Mouse (Mus musculus) kidney, embryonic 14.5 days (tissue): ENCODE measurements around the gene Fen1. TPM values are rescaled to one million over a fixed set of nuclear protein-coding genes. Genes with fewer than 3 reads are reported as not detected.
"Not testable (repeated sequence)": the region's sequence is repeated elsewhere in the genome, so short reads cannot be mapped to it uniquely, and the experiment has no call there.

Experiments used
- ATAC-seq: fragments of 200-750 bp; cut with Nextera tagmentation; 2 replicates; pipeline ENCODE4 v1.8.0; 2017; ENCODE audit warnings: moderate number of reproducible peaks, mild to moderate bottlenecking, moderate TSS enrichment, moderate library complexity; ENCODE audit not compliant: low FRiP score, low TSS enrichment
- H3K27ac ChIP-seq: fragments of 300-500 bp; sonication (generic); 2 replicates; pipeline ENCODE4 v1.5.1; 2014; ENCODE audit warnings: low read depth, mild to moderate bottlenecking, low read length, moderate library complexity, mixed read lengths
- H3K27me3 ChIP-seq: fragments of 300-500 bp; sonication (generic); 2 replicates; pipeline ENCODE4 v1.6.1; 2014; ENCODE audit warnings: mild to moderate bottlenecking, low read length; ENCODE audit not compliant: control insufficient read depth, insufficient read depth
- H3K36me3 ChIP-seq: fragments of 300-500 bp; sonication (generic); 2 replicates; pipeline ENCODE4 v1.6.1; 2014; ENCODE audit warnings: low read length, mixed read lengths; ENCODE audit not compliant: control insufficient read depth, insufficient read depth
- H3K4me1 ChIP-seq: fragments of 300-500 bp; sonication (generic); 2 replicates; pipeline ENCODE4 v1.6.1; 2014; ENCODE audit warnings: low read length, mixed read lengths; ENCODE audit not compliant: control insufficient read depth, insufficient read depth
- H3K4me2 ChIP-seq: fragments of 300-500 bp; sonication (generic); replicated peaks from 2 replicates; pipeline ENCODE4 v1.6.1; 2014; ENCODE audit warnings: low read depth, mild to moderate bottlenecking, low read length
- H3K4me3 ChIP-seq: fragments of 300-500 bp; sonication (generic); 2 replicates; pipeline ENCODE4 v1.5.1; 2014; ENCODE audit warnings: mild to moderate bottlenecking, low read length
- H3K9ac ChIP-seq: fragments of 300-500 bp; sonication (generic); 2 replicates; pipeline ENCODE4 v1.6.1; 2014; ENCODE audit warnings: low read depth, mild to moderate bottlenecking, low read length, moderate library complexity
- H3K9me3 ChIP-seq: fragments of 300-500 bp; sonication (generic); 2 replicates; pipeline ENCODE4 v1.6.1; 2016; ENCODE audit warnings: low read length; ENCODE audit not compliant: control insufficient read depth
- WGBS: fragments of 180-500 bp; shearing (Covaris S2); extraction: QIAGEN DNeasy Blood & Tissue Kit; methylation state at CpG from one replicate; pipeline ENCODE4 v1.1.7; 2014; 5-methylcytosine and 5-hydroxymethylcytosine counted together
- polyA plus RNA-seq: library from polyadenylated mRNA; unstranded; fragments of >200 nt; fragmentation: Nextera tagmentation; extraction: Ambion mirVana; gene quantifications from 2 replicates; pipeline ENCODE4 v1.2.1, GENCODE M21; 2014

Fen1 gene
- polyA plus RNA-seq, 1 experiment from 2014 or later, result 99.2 TPM

GRCm38 (mm10) chr19:10169692-10170330 lies 34.2 kb downstream of the Fen1 start:
- H3K27me3 ChIP-seq, H3K4me2 ChIP-seq, ATAC-seq, H3K9ac ChIP-seq, H3K36me3 ChIP-seq, H3K4me1 ChIP-seq, H3K27ac ChIP-seq, H3K9me3 ChIP-seq, H3K4me3 ChIP-seq: not testable (repeated sequence)
- 85% methylated on average over 3 of the region's 3 CpGs for WGBS

GRCm38 (mm10) chr19:10169179-10169578 lies 34.8 kb downstream of the Fen1 start:
- Histone ChIP-seq H3K4me1 (no peaks in the 10 kb centered on the region), H3K4me3 (no peak overlapping the region), H3K36me3 (no peaks in the 10 kb centered on the region), H3K27ac (no peak overlapping the region), H3K9me3 (no peaks in the 10 kb centered on the region), H3K4me2 (no peak overlapping the region), H3K9ac (no peak overlapping the region), H3K27me3 (no peaks in the 10 kb centered on the region)
- no peak for ATAC-seq

- no peak for ATAC-seq
- Histone ChIP-seq H3K4me3 (no peak overlapping the region), H3K4me2 (no peak overlapping the region), H3K36me3 (no peaks in the 10 kb centered on the region), H3K4me1 (no peaks in the 10 kb centered on the region), H3K9me3 (no peaks in the 10 kb centered on the region), H3K27me3 (no peaks in the 10 kb centered on the region), H3K27ac (no peak overlapping the region), H3K9ac (no peak overlapping the region)
- 84% methylated on average over 3 of the region's 3 CpGs for WGBS
Measured at GRCm38 (mm10) chr19:10168441-10168840, 35.5 kb downstream of the Fen1 start.

- H3K4me3 ChIP-seq, result no peak overlapping the region
- H3K9ac ChIP-seq, result no peak overlapping the region
- ATAC-seq, result no peak
- 81% methylated on average over 1 of the region's 1 CpGs for WGBS
- H3K36me3 ChIP-seq, result no peaks in the 10 kb centered on the region
- H3K4me2 ChIP-seq, result no peak overlapping the region
- no peaks in the 10 kb centered on the region for H3K9me3 ChIP-seq
- H3K27ac ChIP-seq, result no peak overlapping the region
- H3K4me1 ChIP-seq, result no peaks in the 10 kb centered on the region
- H3K27me3 ChIP-seq, result no peaks in the 10 kb centered on the region
Measured at GRCm38 (mm10) chr19:10167951-10168350, 36.0 kb downstream of the Fen1 start.

GRCm38 (mm10) chr19:10167112-10167511 lies 36.9 kb downstream of the Fen1 start:
- H3K4me3 ChIP-seq, result no peak overlapping the region
- H3K9me3 ChIP-seq, result 0 out of 2 replicates have a peak, but pooled peaks cover 2% of the 10 kb centered on the region
- WGBS, result 74% methylated on average over 4 of the region's 4 CpGs
- no peak overlapping the region for H3K9ac ChIP-seq
- no peak overlapping the region for H3K4me2 ChIP-seq
- H3K36me3 ChIP-seq, result no peaks in the 10 kb centered on the region
- H3K27me3 ChIP-seq, result no peaks in the 10 kb centered on the region
- no peak for ATAC-seq
- H3K27ac ChIP-seq, result no peak overlapping the region
- H3K4me1 ChIP-seq, result no peaks in the 10 kb centered on the region

- not testable (repeated sequence) for H3K36me3 ChIP-seq, H3K9ac ChIP-seq, ATAC-seq, H3K4me3 ChIP-seq, H3K27me3 ChIP-seq, H3K4me2 ChIP-seq, H3K9me3 ChIP-seq, H3K27ac ChIP-seq, H3K4me1 ChIP-seq
- 91% methylated on average over 4 of the region's 4 CpGs for WGBS
Measured at GRCm38 (mm10) chr19:10165928-10166327, 38.0 kb downstream of the Fen1 start.

GRCm38 (mm10) chr19:10163896-10164295 lies 40.1 kb downstream of the Fen1 start:
- no peak for ATAC-seq
- Histone ChIP-seq H3K4me2 (no peak overlapping the region), H3K4me3 (no peak overlapping the region), H3K36me3 (no peaks in the 10 kb centered on the region), H3K27me3 (no peaks in the 10 kb centered on the region), H3K9ac (no peak overlapping the region), H3K4me1 (no peaks in the 10 kb centered on the region), H3K27ac (no peak overlapping the region), H3K9me3 (0 out of 2 replicates have a peak, but pooled peaks cover 2% of the 10 kb centered on the region)
- WGBS, result 90% methylated on average over 3 of the region's 3 CpGs

GRCm38 (mm10) chr19:10157725-10158124 lies 46.2 kb downstream of the Fen1 start:
- WGBS, result 82% methylated on average over 2 of the region's 2 CpGs
- Histone ChIP-seq H3K27ac (no peak overlapping the region), H3K27me3 (no peaks in the 10 kb centered on the region), H3K9ac (no peak overlapping the region), H3K4me1 (no peaks in the 10 kb centered on the region), H3K4me2 (no peak overlapping the region), H3K9me3 (0 out of 2 replicates have a peak, but pooled peaks cover 2% of the 10 kb centered on the region), H3K4me3 (no peak overlapping the region), H3K36me3 (no peaks in the 10 kb centered on the region)
- ATAC-seq, result no peak

- H3K9me3 ChIP-seq, result no peaks in the 10 kb centered on the region
- 75% methylated on average over 3 of the region's 3 CpGs for WGBS
- no peak overlapping the region for H3K4me3 ChIP-seq
- H3K27ac ChIP-seq, result no peak overlapping the region
- no peaks in the 10 kb centered on the region for H3K4me1 ChIP-seq
- H3K4me2 ChIP-seq, result no peak overlapping the region
- no peaks in the 10 kb centered on the region for H3K36me3 ChIP-seq
- no peak for ATAC-seq
- H3K9ac ChIP-seq, result no peak overlapping the region
- H3K27me3 ChIP-seq, result no peaks in the 10 kb centered on the region
Measured at GRCm38 (mm10) chr19:10149189-10149588, 54.8 kb downstream of the Fen1 start.
